Mouse (Mus musculus) olfactory bulb, adult 2 months (tissue): ENCODE results near the gene Acan. TPM values are rescaled to one million over a fixed set of nuclear protein-coding genes. Genes with fewer than 3 reads are reported as not detected.

Source experiments
- H3K27ac ChIP-seq: fragments of 200-500 bp; 2 replicates; pipeline ENCODE4 v1.5.1; 2012; ENCODE audit warnings: low read depth, low read length; ENCODE audit not compliant: insufficient read depth
- H3K4me1 ChIP-seq: fragments of 200-500 bp; 2 replicates; pipeline ENCODE4 v1.6.1; 2012; ENCODE audit warnings: low read length; ENCODE audit not compliant: control insufficient read depth, insufficient read depth
- H3K4me3 ChIP-seq: fragments of 200-500 bp; 2 replicates; pipeline ENCODE4 v1.5.1; 2012; ENCODE audit warnings: mild to moderate bottlenecking, low read depth, low read length, moderate library complexity; ENCODE audit not compliant: insufficient read depth
- CTCF ChIP-seq: fragments of 200-500 bp; IDR thresholded peaks from 2 replicates; pipeline ENCODE4 v1.5.1; 2012; ENCODE audit warnings: low read depth, mild to moderate bottlenecking, low read length, moderate library complexity; ENCODE audit not compliant: insufficient read depth
- POLR2A ChIP-seq: fragments of 200-500 bp; IDR thresholded peaks from 2 replicates; pipeline ENCODE4 v1.6.1; 2012; ENCODE audit warnings: mild to moderate bottlenecking, low read depth, low read length, moderate library complexity; ENCODE audit not compliant: insufficient read depth
- WGBS: fragments of 180-500 bp; shearing (Covaris S2); methylation state at CpG from one replicate; pipeline ENCODE4 v1.1.7; 2018; 5-methylcytosine and 5-hydroxymethylcytosine counted together
- polyA plus RNA-seq: library from polyadenylated mRNA; stranded (reverse); fragments of >200 nt; gene quantifications from 2 replicates; pipeline ENCODE4 v1.2.4, GENCODE M21; 2012; ENCODE audit warnings: low replicate concordance; ENCODE audit not compliant: missing spikeins, insufficient read depth, insufficient read length

The Acan gene
- not detected in 2 replicates for polyA plus RNA-seq

GRCm38 (mm10) chr7:79053383-79053889 lies at the start of gene Acan:
Gene Acan, plus strand, starts transcription at chr7:79053483.
- H3K4me1 ChIP-seq, result peaks cover 14% of the 10 kb centered on the region
- no peak within 1 kb of the TSS for H3K27ac ChIP-seq
- TF ChIP-seq POLR2A, result no peak
- TF ChIP-seq CTCF, result no peak
- 1% methylated on average over 20 of the region's 23 CpGs for WGBS
- H3K4me3 ChIP-seq, result peak within 1 kb of the TSS; percentile 61

DNA sequence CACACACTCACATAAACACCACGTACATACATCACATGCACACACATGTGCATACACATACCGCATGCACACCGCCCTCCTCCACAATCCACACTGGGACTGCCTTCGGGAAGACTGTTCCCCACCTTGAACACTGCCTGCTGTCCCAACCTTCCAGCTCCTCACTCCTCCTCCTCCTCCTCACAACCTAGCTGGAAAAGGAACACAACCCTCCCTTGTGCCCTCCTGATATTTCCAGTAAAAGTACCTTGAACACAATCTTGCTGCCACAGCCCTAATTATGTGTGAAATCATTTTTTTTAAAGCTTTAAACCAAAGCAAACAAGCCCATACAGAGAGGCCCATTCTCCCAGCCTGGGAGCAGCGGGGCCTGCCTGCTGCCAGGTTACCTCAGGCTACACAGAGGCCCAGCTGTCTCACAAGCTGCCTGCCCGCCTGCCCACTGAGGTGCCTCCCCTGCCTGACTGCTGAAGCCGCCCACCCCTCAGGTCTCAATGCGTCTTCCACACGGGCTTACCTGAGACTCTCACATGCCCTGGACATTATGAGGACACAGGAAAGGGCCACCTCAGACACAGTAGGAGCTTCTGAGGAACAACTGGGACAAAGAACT lies 31.9 kb upstream of the Acan start:
- TF ChIP-seq POLR2A (no peak), CTCF (no peak)
- H3K27ac ChIP-seq, result no peak overlapping the region
- peaks cover 5% of the 10 kb centered on the region; the same call in 1 of the 2 replicates for H3K4me1 ChIP-seq
- no peak overlapping the region for H3K4me3 ChIP-seq
- 70% methylated on average over 9 of the region's 9 CpGs for WGBS

- Histone ChIP-seq H3K4me1 (no peaks in the 10 kb centered on the region), H3K27ac (no peak overlapping the region), H3K4me3 (no peak overlapping the region)
- WGBS, result 94% methylated on average over 3 of the region's 3 CpGs
- TF ChIP-seq POLR2A (no peak), CTCF (no peak)
Observed at GRCm38 (mm10) chr7:79029138-79029537, 24.1 kb upstream of the Acan start.

DNA sequence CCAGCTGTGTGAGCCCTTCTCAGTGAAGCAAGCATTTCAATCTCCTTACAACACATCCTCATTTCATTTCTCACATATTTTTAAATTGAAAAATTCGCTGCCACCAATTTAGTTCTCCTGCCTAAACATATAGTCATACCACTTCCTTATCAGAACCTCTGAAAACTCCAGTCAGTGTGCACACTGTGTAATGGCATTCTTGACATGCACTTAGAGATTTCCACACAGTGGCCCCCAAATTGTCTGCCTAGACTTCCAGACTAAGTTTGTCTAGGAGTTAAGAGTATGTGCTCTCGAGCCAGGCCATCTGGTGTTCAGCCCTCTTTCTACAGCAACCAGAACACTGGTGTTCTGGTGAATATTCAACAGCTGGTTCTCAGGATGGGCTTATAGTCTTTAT lies 19.5 kb upstream of the Acan start:
- TF ChIP-seq POLR2A (no peak), CTCF (no peak)
- Histone ChIP-seq H3K27ac (no peak overlapping the region), H3K4me3 (no peak overlapping the region), H3K4me1 (no peaks in the 10 kb centered on the region)
- 84% methylated on average over 2 of the region's 2 CpGs for WGBS

- no peak for TF ChIP-seq CTCF
- TF ChIP-seq POLR2A, result no peak
- Histone ChIP-seq H3K4me3 (no peak overlapping the region), H3K27ac (no peak overlapping the region), H3K4me1 (no peaks in the 10 kb centered on the region)
- WGBS, result 99% methylated on average over 2 of the region's 2 CpGs
Observed at GRCm38 (mm10) chr7:79034521-79034920, 18.8 kb upstream of the Acan start.

GRCm38 (mm10) chr7:79052081-79052480 lies 1.2 kb upstream of the Acan start:
- Histone ChIP-seq H3K4me3 (no peak overlapping the region), H3K4me1 (peaks cover 14% of the 10 kb centered on the region), H3K27ac (no peak overlapping the region)
- TF ChIP-seq POLR2A, result no peak
- TF ChIP-seq CTCF, result no peak
- WGBS, result 37% methylated on average over 5 of the region's 5 CpGs

GRCm38 (mm10) chr7:79052521-79053382 lies 531 bp upstream of the Acan start:
- no peak for TF ChIP-seq POLR2A
- TF ChIP-seq CTCF, result no peak
- 2% methylated on average over 66 of the region's 66 CpGs for WGBS
- no peak overlapping the region for H3K27ac ChIP-seq
- peaks cover 14% of the 10 kb centered on the region for H3K4me1 ChIP-seq
- H3K4me3 ChIP-seq, result peak overlapping the region; percentile 61

DNA sequence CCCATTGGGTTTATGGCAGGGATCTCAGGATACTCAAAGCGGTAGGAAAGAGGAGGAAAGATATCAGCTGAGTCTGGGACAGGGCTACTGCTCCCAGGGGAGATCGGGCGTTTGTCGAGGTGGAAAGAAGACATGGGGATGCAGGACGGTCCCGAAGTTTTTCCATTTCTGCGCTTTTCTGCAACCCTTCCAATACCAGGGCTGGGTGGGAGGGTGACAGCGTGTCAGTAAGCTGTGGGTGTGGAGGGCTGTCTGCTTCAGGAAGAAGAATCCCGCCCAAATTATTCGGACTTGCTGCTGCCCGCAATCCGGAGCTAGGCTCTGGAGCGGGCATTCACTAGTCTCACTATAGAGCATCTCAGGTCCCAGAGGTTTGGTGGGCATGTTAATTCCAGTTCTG lies 828 bp downstream of the Acan start:
- H3K4me1 ChIP-seq, result peaks cover 14% of the 10 kb centered on the region
- WGBS, result 9% methylated on average over 13 of the region's 13 CpGs
- H3K27ac ChIP-seq, result no peak overlapping the region
- TF ChIP-seq POLR2A (no peak), CTCF (no peak)
- peak overlapping the region; percentile 16; the same call in 1 of the 2 replicates for H3K4me3 ChIP-seq

DNA sequence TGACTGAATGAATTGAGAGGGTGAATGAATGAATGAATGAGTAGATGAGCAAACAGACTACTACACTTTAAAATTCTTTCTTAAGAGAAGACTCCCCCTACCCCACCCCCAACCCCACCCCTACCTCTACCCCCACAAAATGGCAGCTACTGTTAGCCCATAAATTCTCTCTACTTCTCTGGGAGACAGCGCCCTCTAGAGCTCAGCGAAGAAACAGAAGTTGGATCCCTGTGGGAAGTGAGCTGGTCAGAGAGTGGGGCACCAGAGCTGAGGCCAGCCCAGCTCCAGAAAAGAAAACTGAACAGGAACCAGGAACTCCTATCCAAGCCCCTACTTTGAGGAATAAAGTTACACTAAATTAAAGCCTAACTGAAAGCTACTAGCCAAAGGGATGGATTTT lies 5.3 kb downstream of the Acan start:
- Histone ChIP-seq H3K27ac (no peak overlapping the region), H3K4me1 (peaks cover 8% of the 10 kb centered on the region), H3K4me3 (no peak overlapping the region)
- WGBS, result 38% methylated on average over 2 of the region's 2 CpGs
- no peak for TF ChIP-seq CTCF
- no peak for TF ChIP-seq POLR2A
